Mouse (Mus musculus) embryonic facial prominence, embryonic 11.5 days (tissue): ENCODE results near the gene Ccdc85c. TPM values are rescaled to one million over a fixed set of nuclear protein-coding genes. Genes with fewer than 3 reads are reported as not detected.

Experiments
- ATAC-seq: fragments of 200-750 bp; cut with Nextera tagmentation; replicated peaks from 2 replicates; pipeline ENCODE4 v1.8.0; 2017; ENCODE audit warnings: low read depth; ENCODE audit not compliant: insufficient number of reproducible peaks, low FRiP score, low TSS enrichment
- DNase-seq: peaks from one replicate; pipeline ENCODE4 v3.0.0-alpha.2; 2015; ENCODE audit warnings: low spot score
- H3K27ac ChIP-seq: fragments of 300-500 bp; sonication (generic); replicated peaks from 2 replicates; pipeline ENCODE4 v1.5.1; 2014; ENCODE audit warnings: mild to moderate bottlenecking, low read depth, low read length, control low read depth
- H3K27me3 ChIP-seq: fragments of 300-500 bp; sonication (generic); 2 replicates; pipeline ENCODE4 v1.6.1; 2014; ENCODE audit warnings: mild to moderate bottlenecking, low read length, moderate library complexity, mixed read lengths; ENCODE audit not compliant: control insufficient read depth, insufficient read depth
- H3K36me3 ChIP-seq: fragments of 300-500 bp; sonication (generic); replicated peaks from 2 replicates; pipeline ENCODE4 v1.6.1; 2014; ENCODE audit warnings: low read depth, mild to moderate bottlenecking, low read length, moderate library complexity, mixed read lengths; ENCODE audit not compliant: control insufficient read depth, insufficient read depth
- H3K4me1 ChIP-seq: fragments of 300-500 bp; sonication (generic); 2 replicates; pipeline ENCODE4 v1.6.1; 2014; ENCODE audit warnings: low read length, mixed read lengths; ENCODE audit not compliant: control insufficient read depth, insufficient read depth
- H3K4me2 ChIP-seq: fragments of 300-500 bp; sonication (generic); 2 replicates; pipeline ENCODE4 v1.6.1; 2014; ENCODE audit warnings: low read depth, mild to moderate bottlenecking, control low read depth, low read length, moderate library complexity
- H3K4me3 ChIP-seq: fragments of 300-500 bp; sonication (generic); 2 replicates; pipeline ENCODE4 v1.5.1; 2014; ENCODE audit warnings: low read depth, low read length, control low read depth
- H3K9ac ChIP-seq: fragments of 300-500 bp; sonication (generic); replicated peaks from 2 replicates; pipeline ENCODE4 v1.6.1; 2014; ENCODE audit warnings: mild to moderate bottlenecking, control low read depth, low read length
- H3K9me3 ChIP-seq: fragments of 300-500 bp; sonication (generic); replicated peaks from 2 replicates; pipeline ENCODE4 v1.6.1; 2016; ENCODE audit warnings: mild to moderate bottlenecking, low read length, inconsistent platforms, mixed read lengths; ENCODE audit not compliant: control insufficient read depth
- WGBS: fragments of 180-500 bp; shearing (Covaris S2); extraction: QIAGEN DNeasy Blood & Tissue Kit; methylation state at CpG from one replicate; pipeline ENCODE4 v1.1.7; 2014; 5-methylcytosine and 5-hydroxymethylcytosine counted together
- polyA plus RNA-seq: library from polyadenylated mRNA; unstranded; fragments of >200 nt; fragmentation: Nextera tagmentation; extraction: Ambion mirVana; gene quantifications from 2 replicates; pipeline ENCODE4 v1.2.1, GENCODE M21; 2014

The Ccdc85c gene
- polyA plus RNA-seq, 1 experiment from 2014 or later: 9.8 TPM

DNA sequence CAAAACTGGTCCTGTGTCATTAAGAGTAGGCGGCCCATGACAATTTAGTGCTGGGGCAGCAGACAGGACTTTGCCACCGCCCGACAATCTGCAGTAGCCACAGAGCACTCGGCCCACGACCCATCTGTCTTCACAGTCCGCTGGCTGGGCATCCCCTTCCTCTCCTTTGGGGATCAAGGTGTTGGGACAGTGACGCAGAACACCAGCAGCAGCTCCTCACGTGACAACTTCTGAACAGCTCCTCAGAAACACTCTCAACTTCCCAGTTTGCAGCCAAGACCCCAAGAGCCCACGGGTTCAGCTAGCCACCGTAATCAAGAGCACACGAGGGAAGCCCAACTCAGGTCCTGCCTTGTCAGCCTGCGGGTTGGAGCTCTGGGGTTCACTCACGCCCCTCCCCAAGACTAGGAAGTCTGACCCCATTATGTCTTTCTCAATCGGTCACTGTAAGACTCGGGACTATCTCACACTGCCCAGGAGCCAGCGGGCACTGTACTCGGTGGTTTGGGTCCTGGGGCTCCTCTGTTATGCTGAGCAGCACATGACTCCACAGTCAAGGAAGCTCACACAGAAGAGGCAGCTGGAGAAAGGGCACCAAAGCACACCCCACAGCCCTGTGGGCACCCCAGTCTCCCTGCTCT, 36.7 kb downstream of the Ccdc85c start:
- Histone ChIP-seq H3K27me3 (no peaks in the 10 kb centered on the region), H3K9me3 (no peaks in the 10 kb centered on the region), H3K36me3 (no peaks in the 10 kb centered on the region), H3K4me1 (peaks cover 11% of the 10 kb centered on the region), H3K27ac (no peak overlapping the region), H3K9ac (no peak overlapping the region), H3K4me2 (no peak overlapping the region), H3K4me3 (no peak overlapping the region)
- 80% methylated on average over 17 of the region's 17 CpGs for WGBS
- DNase-seq (no peak), ATAC-seq (no peak)

DNA sequence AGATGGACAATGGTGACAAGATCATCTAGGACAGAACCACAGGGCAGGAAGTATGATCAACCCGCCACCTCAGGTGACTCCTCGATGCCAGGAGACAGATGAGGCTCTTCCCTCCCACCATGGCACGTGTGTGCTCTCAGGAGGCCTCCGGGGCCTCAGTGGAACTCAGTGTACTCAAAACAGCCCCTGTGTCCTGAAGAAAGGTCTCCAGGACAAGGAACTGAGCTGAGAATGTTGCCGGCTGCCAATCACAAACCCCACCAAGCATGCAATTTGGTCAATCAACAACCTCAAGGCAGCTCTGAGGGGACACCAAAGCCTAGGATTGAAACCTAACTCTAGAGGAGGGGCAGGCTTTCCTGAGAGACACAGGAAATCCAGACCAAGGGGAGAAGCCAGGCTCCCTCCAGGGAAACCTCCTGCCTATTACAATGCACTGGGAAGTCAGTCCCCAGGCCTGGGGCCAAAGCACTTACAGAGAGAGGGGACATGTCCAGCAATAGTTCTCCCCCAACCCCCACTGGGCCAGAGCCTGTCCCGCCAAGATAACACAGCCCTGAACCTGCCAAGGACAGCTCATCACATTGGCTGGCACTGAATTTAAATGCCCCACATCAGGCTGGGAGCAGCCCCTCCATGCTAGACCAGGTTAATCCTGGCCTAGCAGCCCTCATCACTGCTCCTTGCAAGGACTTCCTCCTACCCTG, 37.8 kb downstream of the Ccdc85c start:
- no peak overlapping the region for H3K27ac ChIP-seq
- no peak overlapping the region for H3K4me2 ChIP-seq
- no peak overlapping the region for H3K9ac ChIP-seq
- H3K27me3 ChIP-seq: no peaks in the 10 kb centered on the region
- H3K4me3 ChIP-seq: no peak overlapping the region
- WGBS: 64% methylated on average over 6 of the region's 6 CpGs
- H3K4me1 ChIP-seq: peaks cover 11% of the 10 kb centered on the region
- ATAC-seq (no peak), DNase-seq (no peak)
- H3K9me3 ChIP-seq: no peaks in the 10 kb centered on the region
- no peaks in the 10 kb centered on the region for H3K36me3 ChIP-seq

DNA sequence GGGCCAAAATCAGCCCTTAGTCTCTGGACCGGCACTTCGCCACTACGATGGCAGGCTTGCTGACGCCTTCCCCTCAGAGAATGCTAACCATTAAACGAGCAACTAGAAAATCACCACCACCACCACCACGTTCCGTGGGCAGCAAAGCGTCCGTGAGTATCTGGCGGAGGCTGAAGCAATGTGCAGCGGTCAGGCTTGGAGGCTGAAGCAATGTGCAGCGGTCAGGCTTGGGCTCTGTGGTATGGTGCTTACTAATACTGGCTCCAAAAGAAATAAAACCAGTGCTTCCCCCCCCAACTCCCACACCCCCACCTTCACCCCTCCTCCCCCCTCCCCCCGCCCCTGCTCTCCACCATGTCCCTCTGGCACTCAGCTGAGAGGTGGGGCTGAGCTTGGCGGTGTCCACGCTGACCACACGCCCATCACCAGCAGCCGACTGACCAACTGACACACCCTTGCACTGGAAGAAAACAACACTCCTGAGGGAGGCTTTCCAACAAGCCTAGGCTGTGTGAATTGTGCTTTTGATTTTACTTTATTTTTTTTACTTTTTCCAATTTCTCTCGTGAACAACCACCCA, 39.2 kb downstream of the Ccdc85c start:
- Histone ChIP-seq H3K4me1 (peaks cover 10% of the 10 kb centered on the region), H3K9me3 (no peaks in the 10 kb centered on the region), H3K36me3 (no peaks in the 10 kb centered on the region), H3K27ac (no peak overlapping the region), H3K4me2 (no peak overlapping the region), H3K4me3 (no peak overlapping the region), H3K27me3 (no peaks in the 10 kb centered on the region), H3K9ac (no peak overlapping the region)
- 80% methylated on average over 18 of the region's 18 CpGs for WGBS
- DNase-seq (no peak), ATAC-seq (no peak)

GRCm38 (mm10) chr12:108234832-108235602, 40.2 kb downstream of the Ccdc85c start:
- Histone ChIP-seq H3K9me3 (no peaks in the 10 kb centered on the region), H3K27me3 (no peaks in the 10 kb centered on the region), H3K27ac (no peak overlapping the region), H3K4me2 (no peak overlapping the region), H3K4me1 (peaks cover 7% of the 10 kb centered on the region), H3K9ac (no peak overlapping the region), H3K4me3 (no peak overlapping the region), H3K36me3 (no peaks in the 10 kb centered on the region)
- ATAC-seq (no peak), DNase-seq (no peak)
- 76% methylated on average over 14 of the region's 14 CpGs for WGBS

GRCm38 (mm10) chr12:108233736-108234135, 41.5 kb downstream of the Ccdc85c start:
- Histone ChIP-seq H3K4me2 (no peak overlapping the region), H3K36me3 (no peaks in the 10 kb centered on the region), H3K9ac (no peak overlapping the region), H3K4me1 (peaks cover 3% of the 10 kb centered on the region), H3K27ac (no peak overlapping the region), H3K27me3 (no peaks in the 10 kb centered on the region), H3K4me3 (no peak overlapping the region), H3K9me3 (no peaks in the 10 kb centered on the region)
- WGBS: 70% methylated on average over 6 of the region's 6 CpGs
- ATAC-seq (no peak), DNase-seq (no peak)

GRCm38 (mm10) chr12:108231901-108232300, 43.3 kb downstream of the Ccdc85c start:
- WGBS: 41% methylated on average over 9 of the region's 9 CpGs
- DNase-seq (no peak), ATAC-seq (no peak)
- Histone ChIP-seq H3K27me3 (no peaks in the 10 kb centered on the region), H3K9me3 (no peaks in the 10 kb centered on the region), H3K4me1 (peaks cover 3% of the 10 kb centered on the region), H3K27ac (no peak overlapping the region), H3K9ac (no peak overlapping the region), H3K4me3 (no peak overlapping the region), H3K36me3 (no peaks in the 10 kb centered on the region), H3K4me2 (no peak overlapping the region)

GRCm38 (mm10) chr12:108230821-108231794, 44.1 kb downstream of the Ccdc85c start:
- Histone ChIP-seq H3K4me1 (peaks cover 3% of the 10 kb centered on the region), H3K9me3 (no peaks in the 10 kb centered on the region), H3K9ac (no peak overlapping the region), H3K27ac (no peak overlapping the region), H3K27me3 (no peaks in the 10 kb centered on the region), H3K4me3 (no peak overlapping the region), H3K36me3 (no peaks in the 10 kb centered on the region), H3K4me2 (no peak overlapping the region)
- WGBS: 62% methylated on average over 16 of the region's 18 CpGs
- DNase-seq (no peak), ATAC-seq (no peak)
